Mouse (Mus musculus) testis, postnatal 10 days (tissue): Measurements from ENCODE around the gene Arhgdib.

ENCODE experiments used
- DNase-seq: peaks from one replicate; pipeline ENCODE4 v3.0.0; 2021; ENCODE audit warnings: low spot score

The Arhgdib gene

DNA sequence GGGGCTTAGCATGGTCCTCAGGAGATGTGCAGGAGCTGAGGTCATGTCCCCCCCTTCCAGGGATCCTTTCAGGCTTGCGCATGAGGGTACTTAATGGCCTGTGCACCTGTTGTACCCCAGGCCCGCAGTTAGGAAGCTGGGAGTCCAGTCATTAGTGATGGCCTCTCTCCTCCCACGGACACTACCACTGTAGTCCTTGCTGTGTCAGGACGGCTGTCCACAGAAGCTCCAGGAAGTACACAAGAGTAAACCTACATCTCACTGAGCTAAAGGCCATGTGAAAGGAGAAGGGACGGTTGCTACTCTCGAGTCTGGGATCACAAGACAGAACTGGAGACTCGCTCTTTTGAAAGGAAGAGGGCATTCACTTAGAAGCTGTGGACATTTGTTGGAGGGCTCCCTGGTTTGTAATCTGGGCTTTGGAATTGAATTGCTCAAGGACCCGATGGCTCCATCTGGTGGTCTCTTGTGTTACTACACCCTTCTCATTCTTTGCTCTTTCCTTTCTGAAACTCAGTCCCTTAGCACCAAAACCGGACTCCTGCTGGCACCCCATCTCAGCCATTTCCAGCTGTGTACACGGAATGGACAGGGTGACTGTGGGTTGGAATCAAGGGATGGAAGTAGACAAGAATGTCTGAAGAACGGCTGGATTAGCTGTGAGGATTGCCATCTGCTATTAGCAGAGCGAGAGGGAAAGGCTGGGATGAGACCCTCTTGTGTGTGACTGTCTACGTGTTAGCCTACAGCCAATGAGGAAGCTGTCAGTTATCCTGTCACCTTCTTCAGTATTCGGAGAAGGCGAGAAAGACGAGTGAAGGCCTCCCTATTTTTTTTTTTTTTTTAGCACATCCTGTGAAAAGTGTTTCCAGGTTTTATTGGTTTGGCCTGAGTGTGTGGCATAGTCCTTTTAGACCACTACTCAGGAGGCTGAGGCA is 21.1 kb downstream of the Arhgdib start:
- DNase-seq: peak; percentile 88

DNA sequence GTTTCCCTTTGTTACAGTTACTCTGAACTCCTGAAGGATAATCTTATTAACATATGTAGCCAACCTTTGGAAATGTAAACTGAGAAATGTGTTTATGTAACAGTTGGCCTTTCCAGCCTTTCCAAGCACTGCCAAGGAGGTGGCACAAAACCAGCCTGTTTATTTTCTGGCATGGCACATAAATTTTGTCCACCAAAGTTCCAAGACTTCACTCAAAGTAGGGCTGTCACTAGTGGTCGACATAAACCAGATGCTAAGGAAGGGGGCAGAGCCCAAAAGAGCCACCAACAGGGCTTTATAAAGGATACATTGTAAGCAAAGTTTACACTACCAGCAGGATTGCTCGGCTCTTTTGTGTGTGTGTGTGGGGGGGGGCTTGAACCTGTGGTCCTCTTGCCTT is 23.8 kb downstream of the Arhgdib start:
- no peak for DNase-seq

DNA sequence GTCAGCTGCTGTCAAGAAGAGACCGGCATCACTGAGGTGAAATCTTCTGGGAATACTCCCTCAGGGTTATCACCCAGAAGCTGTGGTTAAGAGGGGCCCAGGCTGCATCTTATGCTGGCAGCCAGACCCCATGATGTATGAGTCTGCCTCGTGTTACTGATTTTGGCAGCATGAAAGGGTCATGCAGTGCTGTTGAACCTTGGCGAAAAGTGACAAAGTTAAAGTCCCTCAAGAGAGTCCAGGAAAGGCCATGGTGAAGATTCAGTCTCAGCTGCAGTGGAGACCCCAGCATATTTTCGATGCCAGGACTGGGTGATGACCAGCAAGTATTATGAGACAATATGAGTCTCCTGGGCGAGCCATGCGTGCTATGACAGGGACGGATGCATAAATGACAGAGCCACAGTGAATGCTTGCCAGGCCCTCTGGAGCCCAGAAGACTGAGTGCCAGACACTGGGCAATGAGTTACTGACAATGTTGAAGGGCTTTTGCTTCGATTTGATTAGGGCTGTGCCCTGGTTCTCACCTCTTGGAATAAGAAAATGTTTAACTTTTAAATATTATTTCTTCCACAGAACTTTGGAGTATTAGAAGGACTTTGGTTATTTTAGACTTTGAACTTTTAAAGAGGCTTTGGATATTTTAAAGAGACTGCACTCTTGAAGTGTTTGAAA is 25.8 kb downstream of the Arhgdib start:
- no peak for DNase-seq

DNA sequence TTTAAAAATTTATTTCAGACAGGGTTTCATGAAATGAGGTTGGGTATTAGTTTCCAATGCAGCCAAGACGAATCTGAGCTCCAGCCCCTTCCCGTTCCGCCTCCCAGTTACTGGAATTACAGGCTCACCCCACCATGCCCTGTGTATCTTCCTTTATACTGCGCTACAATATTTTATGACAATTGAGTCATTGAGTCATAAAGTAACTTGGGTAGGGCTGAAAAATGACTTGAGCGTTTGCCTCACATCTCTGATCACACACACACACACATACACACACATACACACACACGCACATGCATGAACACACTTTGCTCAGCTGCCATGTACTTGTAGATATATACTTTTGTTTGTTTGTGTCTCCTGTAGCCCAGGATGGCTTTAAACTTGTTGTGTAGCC is 27.5 kb downstream of the Arhgdib start:
- no peak for DNase-seq

DNA sequence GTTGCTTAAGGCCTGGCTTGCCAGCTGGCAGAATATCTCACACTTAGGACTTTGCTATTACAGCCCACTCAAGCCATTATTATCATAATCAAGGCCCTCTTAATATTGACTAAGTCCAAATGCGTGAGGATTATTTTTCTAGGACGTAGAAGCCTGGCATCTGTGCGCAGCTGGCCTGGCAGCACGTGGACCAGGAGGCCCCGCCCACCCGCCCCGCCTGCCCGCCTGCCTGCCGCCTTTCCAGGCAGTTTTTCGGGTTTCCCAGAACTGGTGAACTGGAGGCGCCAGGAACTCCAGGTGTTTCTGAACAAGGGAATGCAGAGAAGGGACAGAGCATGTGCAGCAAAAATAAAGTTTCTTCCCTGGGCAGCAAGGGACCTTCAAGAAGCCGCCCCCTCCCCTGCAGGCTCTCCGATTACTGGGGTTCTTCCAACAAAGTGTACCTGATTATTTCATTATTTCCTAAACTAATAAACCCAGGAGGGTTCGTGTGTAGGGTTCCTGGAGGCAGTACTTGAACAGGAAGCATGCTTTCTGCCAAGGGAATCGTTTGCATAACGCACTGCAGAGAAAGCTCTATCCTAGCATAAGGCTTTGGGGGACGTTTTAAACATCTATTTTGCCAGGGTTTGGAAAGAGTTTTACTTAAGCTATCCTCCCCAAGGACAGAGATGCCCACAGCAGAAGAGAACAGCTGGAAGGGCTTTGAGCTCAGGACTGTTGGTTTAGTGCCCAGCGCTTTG is 28.1 kb downstream of the Arhgdib start:
- peak; percentile 67 for DNase-seq

DNA sequence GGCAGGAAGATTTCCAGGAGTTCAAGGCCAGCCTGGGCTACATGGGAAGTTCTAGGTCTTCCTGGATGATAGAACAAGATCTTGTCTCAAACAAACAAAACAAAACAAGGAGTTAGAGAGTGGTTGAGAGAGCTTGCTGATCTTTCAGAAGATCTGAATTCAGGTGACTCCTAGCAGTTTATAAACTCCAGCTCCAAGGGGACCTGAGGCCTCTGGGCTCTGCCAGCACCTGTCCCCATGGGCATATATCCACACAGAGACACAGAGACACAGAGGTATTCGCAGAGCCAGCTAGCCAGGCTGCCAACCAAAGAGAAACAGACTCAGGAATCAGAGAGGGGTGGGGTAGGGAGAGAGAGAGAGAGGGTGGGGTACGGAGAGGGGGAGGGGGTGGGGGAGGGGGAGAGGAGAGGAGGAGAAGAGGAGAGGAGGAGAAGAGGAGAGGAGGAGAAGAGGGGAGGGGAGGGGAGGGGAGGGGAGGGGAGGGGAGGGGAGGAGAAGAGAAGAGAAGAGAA is 28.9 kb downstream of the Arhgdib start:
- DNase-seq: no peak

DNA sequence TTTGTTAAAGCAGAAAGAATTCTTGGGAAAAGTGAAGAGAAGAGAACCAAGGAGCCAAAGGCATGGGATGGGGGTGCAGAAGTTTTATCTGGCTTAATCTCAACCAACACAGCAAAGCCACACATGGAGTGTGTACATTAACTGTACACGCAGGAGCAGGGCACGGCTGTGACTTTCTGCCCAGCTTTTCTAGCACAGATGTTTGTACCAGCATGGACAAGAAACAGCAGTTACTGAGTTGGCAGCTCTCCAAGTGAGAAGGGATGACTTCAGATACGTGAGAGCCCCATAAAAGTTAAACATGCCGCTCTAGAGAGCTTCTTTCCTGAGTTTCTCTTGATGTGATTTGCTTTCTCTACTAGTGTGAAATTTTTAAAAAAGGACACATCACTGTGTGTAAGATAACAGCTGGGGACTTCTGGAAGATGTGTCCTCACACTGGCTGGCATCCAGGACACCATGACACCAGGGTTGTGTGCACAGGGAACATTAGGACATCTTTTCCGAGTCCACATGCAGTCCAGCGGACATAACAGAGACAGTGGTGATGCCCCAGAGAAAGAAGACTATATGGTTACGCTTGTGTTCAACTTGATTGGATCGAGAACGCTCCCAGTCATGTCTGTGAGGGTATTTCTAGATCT is 31.3 kb downstream of the Arhgdib start:
- DNase-seq: no peak

DNA sequence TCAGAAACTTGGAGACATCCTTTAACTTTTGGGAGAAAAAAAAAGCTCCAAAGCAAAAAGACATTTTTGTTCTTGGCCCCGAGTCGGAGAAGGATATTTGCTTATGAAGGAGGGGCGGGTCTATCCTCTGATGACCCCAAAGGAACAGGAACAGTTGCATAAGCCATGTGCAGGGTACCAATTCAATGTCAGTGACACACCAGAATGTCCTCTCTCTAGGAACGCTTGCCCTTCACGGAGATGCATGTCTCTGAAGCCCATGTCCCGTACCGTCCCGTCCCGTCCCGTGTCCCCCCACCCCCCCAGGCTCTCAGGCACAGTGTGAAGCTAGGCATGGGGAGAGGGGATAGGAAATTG is 34.8 kb downstream of the Arhgdib start:
- no peak for DNase-seq

DNA sequence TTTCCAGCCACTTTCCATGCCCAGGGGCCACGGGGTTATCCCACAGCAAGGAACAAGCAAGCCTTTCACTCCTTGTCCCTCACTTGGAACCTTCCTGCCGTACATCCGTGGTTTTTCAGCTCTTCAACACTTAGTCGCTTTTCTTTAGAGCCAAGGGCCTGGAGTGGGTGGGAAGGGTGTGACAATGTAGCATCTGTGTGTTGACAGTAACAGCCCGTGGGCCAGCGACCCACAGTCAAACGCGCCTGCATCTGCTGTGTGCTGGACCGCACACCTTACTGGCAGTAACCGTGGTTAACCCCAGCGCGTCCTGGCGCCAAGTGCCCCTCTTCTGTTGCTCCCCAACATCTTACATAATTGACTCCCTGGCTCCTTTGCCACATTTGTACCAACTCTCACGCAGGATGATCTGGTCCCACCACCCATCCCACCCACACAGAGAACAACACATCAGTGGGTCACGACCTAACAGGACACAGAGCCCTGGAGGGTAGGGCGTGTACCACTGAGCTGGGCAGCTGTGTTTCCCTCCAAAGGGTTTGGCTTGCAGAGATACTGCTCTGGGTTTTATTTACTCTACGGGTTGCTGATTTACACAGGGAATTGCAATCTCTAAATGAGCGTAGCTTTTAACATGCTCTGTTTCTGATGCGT is 35.3 kb downstream of the Arhgdib start:
- no peak for DNase-seq

DNA sequence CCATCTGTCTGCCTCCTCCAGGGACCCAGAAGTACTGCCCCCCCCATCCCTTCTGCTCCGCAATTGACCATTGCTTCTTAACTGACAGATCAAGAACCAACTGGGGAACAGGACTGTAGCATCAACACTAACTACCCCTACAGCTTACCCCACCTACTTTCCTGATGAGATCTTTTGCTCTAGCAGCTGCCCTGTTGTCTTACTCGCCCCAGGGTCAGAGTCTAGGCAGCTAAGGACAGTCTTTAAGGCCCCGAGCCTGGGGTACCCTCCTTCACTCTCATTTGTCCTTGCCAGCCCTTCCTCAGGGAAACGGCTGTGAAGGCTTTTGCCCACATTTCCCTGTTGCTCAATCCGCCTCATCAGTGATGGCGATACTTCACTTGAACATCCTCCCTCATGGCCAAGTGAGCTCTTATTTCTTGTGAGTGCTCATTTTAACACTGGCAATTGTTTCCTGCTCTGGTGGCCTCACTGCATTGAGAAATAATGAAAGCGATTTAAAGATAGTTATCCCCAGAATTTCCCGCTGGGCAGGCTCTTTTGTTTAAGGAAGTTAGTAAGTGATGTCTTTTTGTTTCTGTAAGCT is 37.7 kb downstream of the Arhgdib start:
- DNase-seq: no peak

DNA sequence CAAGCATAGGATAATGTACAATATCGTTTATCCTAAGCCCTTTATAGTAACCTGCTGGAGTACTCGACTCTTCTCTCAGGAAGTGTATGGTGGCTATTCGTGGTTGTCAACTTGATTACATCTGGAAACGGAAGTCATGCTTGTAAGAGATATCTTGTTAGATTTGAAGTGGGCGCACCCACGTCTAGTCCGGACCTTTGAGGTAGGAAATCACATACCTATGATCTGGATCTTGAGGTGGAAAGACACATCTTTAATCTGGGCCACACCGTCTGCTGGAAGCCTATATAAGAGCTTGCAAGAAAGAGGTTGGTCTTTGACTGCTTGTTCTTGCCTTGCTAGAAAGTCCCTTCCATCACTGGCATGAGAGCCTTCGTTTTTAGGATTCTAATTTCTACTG is 39.2 kb downstream of the Arhgdib start:
- no peak for DNase-seq

DNA sequence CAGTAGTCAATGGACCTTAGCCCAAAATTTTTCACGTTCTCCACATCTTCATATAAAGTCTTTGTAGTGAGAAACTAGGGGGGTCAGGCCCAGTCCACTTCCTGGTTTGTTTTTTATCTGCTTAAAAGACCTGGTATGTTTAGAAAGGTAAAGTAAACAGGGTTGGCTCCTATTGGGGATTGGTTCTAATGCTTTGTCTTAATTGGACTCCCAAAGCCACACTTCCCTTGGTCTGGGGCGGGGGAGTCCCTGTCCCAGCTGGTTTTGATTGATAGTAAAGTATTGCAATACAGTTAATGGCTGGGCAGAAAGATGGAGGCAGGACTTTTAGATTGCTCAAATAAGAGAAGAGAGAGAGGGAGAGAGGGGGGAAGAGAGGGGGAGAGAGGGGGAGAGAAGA is 40.7 kb downstream of the Arhgdib start:
- no peak for DNase-seq

DNA sequence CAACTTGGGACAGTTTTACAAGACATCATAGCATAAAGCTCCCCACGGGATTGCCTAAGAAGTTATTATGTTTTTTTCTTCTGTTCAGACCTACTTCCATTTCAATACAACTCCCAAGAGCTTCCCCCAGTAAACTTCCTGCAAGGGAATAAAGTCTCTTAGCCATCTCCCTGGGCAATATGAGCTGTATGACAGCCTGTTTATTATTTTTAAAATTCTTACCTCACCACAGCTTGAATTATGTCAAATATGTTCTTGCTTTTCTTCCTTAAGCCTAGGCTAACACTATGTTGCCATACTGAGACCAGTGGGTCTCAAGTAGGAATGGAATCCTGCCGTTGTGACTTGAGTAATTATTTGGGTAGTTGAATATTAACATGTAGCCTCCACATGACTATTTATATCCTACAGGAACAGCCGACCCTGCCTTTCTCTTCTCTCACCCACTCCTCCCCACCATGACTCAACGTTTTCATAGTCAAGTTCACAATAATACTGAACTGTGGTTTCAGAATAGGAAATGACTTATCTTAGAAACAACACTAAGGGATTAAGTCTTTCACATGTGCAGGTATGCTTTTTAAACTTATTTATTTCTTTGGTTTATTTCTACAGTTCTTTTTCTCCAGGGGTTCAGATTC is 41.2 kb downstream of the Arhgdib start:
- DNase-seq: no peak

DNA sequence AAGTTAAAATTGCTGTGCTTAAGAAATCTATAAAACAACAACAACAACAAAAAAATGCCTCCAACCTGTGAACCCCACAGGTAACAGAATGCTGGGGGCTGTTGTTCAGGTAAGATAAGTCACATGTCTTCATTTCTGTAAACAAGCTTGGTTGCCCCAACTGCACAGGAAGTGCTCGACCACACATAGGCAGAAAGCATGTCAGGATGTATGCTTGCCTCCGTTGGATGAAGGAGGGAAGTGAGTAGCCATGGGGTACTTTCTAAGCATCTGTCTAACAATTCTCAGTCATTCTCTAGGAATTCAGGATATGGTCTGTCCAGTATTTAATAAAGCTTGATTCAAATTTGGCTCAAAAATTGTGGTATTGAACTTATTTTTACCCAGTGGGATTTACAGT is 42.7 kb downstream of the Arhgdib start:
- DNase-seq: no peak

DNA sequence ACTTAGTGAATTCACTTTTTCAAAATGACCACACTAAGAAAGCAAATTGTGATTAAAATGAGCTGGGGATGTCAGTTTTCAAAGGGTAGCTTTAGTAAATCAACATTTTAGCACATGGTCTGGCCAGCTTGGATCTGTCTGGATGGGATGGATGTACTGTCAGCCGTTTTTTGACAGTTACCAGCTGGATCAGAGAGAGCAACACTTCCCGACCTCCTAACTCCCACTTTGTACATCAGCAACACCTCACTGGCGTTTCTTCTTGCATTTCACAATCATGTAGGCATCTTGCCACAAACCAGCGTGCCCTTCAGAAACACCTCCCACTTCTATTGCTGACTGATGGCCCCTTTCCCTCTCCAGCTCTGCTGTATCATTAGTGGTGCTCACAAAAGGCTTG is 43.5 kb downstream of the Arhgdib start:
- DNase-seq: no peak

DNA sequence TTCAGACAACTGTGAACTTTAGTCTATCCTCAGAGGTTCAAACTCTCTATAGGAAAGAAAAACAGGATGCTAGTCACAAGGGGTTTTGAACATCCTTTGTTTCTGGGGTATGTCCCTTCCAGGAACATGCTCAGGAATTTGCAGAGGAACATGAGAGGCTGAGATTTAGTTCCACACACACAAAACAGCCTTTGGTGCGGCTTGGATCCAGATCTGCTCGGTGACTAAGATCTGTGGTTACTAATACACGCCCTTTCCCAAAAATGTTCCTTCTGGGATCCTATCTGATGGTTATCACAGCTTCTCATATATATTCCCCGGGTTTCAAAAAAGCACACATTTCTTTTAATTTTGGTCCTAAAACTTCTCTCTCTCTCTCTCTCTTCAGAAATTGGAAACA is 43.9 kb downstream of the Arhgdib start:
- DNase-seq: no peak

DNA sequence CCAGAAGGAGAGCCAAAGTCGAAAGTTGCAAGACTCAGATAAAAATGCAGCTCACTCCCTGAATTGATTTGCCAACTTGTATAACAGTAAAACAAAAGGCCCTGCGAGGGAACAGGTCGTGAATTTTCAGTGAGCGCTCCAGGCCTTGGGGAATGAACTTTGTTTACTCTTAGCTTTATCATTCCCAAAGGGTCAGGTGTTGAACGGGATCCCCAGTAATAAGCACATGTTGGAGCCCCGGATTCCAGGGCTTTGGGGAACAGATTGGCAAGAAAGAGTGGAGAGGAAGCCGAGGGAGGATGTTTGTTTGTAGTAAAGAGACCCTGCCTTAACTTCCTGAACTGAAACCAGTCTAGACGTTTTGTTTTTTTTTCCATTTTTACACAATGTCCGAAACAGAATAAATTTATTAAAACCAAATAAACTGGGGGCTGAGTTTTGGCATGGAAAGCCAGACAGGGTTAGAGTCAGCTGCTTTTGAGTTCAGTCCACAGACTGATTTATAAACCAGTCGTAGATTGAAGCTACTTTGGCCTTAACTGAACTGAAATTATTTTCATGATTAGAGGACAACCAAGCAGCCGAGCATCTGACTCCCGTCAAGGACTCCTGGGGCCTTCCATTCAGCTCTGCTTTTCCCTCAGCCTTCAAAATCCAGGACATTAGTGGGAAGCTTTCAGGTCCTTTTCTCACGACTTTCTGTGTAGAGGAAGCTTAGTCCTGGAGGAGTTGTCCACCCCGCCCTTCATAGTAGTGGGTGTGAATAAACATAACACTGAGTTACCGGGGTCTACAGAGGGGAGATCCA is 47.0 kb downstream of the Arhgdib start:
- no peak for DNase-seq

DNA sequence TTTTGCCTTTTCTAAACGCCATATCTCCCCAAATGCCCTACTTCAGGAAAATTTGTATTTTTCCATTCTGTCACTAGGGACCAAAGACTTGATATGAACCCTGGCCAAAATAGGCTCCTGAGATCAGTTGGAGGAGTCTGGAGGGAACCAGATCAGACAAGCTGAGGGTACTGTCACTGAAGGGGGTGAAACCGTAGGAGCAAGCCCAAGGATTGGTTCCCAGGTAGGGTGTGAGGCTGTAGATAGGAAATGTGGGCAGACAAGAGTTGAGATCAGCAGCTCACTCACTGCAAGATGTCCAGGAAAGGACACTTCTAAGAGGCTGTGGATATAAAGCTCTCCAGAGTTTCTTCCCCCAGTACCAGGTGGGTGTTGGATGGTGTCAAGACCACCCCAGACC is 49.7 kb downstream of the Arhgdib start:
- DNase-seq: no peak

DNA sequence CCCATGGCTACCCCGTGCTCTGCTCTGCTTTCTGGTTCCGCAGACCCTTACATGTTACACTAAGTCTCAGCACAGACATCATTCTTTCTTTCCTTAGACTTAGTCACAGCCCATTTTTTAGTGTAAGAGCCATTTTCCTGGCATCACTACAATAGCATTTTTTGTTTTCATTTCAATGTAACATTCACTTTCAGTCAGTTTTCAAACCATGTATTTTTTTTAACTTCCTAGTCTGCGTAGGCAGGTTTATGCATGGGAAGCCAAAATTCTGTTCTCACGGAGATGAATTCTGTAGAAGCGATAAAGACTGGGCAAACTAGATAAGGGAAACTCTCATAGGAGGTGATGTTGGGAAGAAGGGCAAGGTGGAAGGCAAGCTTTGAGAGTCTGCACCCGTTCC is 52.1 kb downstream of the Arhgdib start:
- DNase-seq: no peak

DNA sequence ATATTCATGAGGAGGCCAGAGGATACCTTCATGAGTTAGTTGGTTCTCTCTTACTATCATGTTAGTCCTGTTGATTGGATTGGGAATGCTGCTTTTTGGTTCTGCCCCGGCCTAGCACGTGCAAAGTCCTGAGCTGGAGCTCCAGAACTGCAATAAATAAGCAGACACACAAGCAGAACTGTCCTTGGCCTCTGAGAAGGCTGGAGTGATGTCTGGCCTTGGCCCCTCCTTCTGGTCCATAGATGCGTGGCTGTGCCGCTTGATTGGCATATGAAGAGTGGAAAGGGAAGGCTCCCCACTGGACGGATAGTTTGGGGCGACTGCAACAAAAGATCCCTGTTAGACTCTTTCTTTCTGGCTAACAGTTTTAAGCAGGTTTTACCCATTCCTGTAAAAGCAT is 52.6 kb downstream of the Arhgdib start:
- no peak for DNase-seq
